Mouse (Mus musculus) left cerebral cortex, adult 8-10 months (tissue): ENCODE measurements at regions not wholly inside any gene's neighbourhood (a gene's known extent, or its start where the extent isn't known, plus 50 kb on each side); places are given as distances from the start of the nearest gene placed in this dataset.

ENCODE experiments used
- DNase-seq, 2 experiments: peaks; one replicate each; pipeline ENCODE4 v3.0.0; 2022; ENCODE audit warnings: low spot score in 2 of 2

GRCm38 (mm10) chr2:12808466-12808865 lies 115.4 kb upstream of the Pter start:
- no peak for DNase-seq

DNA sequence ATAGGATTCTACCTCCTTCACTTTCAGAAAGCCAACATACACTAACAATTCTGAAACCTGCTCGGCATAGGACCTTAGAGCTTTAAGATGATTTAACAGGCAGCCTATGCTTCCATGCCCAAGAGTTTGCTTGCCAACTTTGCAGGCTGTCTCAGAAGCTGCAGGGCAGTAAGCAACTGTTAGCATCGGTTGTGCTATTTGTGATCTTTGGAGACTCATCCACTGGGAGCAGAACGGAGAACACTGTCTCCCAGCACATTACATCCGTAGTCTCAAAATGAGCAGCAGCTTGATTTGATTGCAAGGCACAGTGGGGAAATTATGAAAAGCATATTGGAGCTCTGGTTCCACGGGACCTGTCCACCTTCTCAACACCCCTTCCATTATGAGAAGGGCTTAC lies 108.5 kb upstream of the Pter start:
- DNase-seq: peak in 1 of 2 experiments; percentile 12

DNA sequence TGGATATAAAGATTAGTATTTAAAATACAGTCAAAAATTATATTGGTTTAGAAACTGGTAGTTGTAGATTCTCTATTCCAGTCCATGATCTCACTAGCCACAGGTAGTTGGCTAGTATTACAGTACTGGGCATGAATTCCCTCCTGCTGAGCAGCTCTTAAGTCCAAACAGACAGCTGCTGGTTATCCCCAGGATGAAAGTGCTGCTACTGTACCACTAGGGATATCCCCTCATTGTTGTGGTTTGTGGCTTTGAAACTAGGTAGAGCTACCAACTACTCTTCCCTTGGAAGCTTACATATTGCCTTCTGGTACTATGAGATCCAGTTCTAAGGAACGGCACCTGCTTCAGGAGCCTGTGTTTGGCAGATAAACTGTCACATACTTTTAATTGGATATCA lies 97.9 kb upstream of the Pter start:
- DNase-seq: no peak

GRCm38 (mm10) chr2:12833579-12833978 lies 90.3 kb upstream of the Pter start:
- no peak for DNase-seq

- no peak for DNase-seq
Measured at GRCm38 (mm10) chr2:12866543-12866942, 57.3 kb upstream of the Pter start.

DNA sequence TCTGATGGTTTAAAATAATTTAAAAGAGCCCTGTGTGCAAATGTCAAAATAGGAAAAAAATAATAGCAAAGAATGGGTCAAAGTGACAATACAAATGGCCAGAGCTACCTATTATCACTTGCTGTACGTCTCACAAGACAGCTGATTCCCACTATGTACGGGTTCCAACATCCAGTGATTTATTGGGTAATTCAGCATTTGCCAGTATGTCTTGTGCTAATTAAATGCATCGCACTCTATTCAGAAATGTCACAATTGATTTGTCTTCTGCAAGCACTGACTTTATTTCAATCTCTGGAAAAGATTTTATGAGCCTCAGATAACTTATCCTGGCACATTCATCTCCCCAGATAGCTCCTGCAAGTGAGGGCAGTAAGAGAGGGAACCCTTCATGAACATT lies 55.1 kb upstream of the Pter start:
- DNase-seq: no peak
